Mouse (Mus musculus): Measurements from ENCODE around the gene Btbd11.

Btbd11 gene

GRCm38 (mm10) chr10:85482480-85482879 is 95.9 kb downstream of the Btbd11 start:
- no peak for DNase-seq

DNA sequence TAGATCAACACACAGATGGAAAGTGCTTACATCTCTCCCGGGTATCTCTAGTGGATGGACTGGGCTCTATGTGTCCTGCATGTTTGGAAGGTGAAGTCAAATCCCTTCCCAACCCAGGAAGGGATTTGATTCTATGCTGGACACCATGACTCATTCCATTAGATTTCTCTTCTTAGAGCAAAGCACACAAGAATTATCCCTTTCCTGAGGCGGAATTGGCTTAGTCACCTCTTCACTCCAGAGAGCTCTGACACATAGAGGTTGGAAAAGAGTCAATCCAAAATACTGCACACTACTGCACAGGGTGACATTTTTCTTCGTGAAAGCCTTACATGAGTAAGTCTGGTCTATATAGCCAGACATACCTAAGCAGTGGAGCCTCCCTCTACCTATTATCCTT is 99.8 kb downstream of the Btbd11 start:
- DNase-seq, result no peak

GRCm38 (mm10) chr10:85492583-85492982 is 106.0 kb downstream of the Btbd11 start:
- no peak for DNase-seq

DNA sequence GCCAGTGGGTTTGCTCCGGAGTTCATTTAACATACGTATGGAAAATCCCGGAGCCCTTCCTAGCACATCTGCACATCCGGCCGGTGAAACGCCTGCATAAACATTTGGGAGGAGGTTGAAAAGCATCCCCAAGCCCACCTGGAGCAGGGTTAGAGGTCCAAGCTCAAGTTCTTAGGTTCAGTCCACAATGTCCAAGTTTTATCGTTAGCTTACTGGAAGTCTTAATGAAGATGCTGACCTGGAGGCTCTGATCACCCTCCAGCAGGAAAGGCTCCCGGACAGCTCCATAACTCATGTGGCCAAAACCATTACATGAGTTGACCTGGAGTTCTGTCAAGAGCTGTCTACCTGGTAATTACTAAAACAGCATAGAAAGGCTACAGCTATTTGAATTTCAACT is 109.7 kb downstream of the Btbd11 start:
- DNase-seq, result no peak

GRCm38 (mm10) chr10:85496981-85497380 is 110.4 kb downstream of the Btbd11 start:
- DNase-seq, result no peak

DNA sequence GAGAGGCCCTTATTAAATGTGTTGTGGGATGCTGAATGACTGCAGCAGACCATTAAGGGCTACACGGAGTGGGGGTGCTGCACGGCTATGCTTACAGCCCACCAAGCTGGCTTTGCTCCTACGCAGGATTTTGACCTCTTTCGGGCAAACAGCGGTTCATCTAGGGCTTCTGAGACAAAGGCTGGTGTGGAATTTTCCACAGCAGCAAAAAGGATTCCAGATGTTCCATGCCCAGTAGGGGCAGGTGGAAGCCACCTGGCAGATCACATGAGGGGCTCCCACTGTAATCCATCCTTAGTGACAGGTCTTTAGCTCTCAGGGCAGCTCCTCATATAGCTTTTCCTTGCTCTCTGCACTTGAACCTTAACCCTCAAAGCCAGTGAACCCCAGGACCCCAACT is 111.3 kb downstream of the Btbd11 start:
- DNase-seq, result no peak

- DNase-seq, result no peak
These were observed 114.0 kb downstream of the Btbd11 start for GRCm38 (mm10) chr10:85500573-85501155.

DNA sequence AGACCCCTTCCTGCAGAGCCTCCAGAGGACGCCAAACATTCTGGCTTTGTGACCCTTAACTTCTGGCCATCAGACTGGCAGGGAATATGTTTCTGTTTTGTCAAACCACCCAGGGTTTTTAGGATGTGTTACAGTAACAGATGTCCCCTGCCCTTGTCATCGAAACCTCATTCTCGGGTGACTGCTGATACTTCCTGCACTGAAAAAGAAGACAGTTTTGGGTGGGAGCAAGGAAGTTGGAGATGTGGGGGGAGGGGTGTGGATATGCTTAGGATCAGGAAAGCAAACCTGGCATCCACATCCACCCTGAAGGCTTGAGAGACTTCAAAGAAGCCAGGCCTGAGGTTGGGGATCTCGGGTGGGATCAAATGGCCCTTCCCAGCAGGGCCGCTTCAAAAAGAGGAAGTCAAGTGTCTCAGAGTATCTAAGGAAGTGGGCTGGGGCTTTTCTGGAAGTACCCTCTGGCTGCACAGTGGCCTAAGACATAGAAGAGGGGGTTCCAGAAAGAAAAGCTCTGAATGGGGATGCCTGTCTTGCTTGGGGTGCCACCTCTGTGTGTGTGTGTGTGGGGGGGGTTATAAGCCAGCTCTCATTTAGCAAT is 115.5 kb downstream of the Btbd11 start:
- no peak for DNase-seq

- no peak for DNase-seq
These were observed 116.0 kb downstream of the Btbd11 start for GRCm38 (mm10) chr10:85502656-85503055.

- peak; percentile 43 to 83 for DNase-seq
These were observed 116.8 kb downstream of the Btbd11 start for GRCm38 (mm10) chr10:85503453-85503852.

DNA sequence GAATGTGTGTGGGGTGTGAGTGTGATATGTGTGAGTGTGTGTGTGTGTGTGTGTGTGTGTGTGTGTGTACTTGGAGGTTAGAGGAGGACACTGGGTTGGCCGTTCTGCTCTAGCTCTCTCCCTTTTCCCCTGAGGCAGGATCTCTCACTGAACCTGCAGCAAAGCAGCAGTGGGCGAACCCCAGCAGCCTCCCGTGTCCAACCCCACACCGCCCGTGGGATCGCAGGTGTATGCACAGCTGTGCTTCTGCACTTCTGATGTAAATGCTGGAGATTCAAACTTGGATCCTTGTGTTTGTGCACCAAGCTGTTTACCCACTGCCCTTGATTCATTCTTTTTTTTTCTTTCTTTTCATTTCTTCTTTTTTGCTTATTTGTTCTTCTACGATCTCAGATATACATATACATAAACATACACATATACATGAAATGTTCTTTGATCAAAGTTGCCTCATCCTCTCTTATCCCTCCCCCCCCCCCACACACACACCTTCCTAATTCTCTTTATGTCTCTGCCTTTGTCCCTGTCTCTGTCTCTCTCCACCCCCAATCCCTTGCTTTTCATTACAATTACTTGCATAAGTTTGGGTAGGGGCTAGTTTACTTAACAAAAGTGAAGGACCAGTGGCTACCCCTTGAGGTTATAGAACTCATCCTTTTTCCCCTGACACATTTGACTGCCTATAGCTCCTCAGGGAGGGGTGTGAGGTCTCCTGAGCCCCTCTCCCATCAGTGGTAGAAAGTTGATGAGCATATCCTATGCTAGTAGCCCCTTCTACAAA is 120.8 kb downstream of the Btbd11 start:
- DNase-seq, result no peak

DNA sequence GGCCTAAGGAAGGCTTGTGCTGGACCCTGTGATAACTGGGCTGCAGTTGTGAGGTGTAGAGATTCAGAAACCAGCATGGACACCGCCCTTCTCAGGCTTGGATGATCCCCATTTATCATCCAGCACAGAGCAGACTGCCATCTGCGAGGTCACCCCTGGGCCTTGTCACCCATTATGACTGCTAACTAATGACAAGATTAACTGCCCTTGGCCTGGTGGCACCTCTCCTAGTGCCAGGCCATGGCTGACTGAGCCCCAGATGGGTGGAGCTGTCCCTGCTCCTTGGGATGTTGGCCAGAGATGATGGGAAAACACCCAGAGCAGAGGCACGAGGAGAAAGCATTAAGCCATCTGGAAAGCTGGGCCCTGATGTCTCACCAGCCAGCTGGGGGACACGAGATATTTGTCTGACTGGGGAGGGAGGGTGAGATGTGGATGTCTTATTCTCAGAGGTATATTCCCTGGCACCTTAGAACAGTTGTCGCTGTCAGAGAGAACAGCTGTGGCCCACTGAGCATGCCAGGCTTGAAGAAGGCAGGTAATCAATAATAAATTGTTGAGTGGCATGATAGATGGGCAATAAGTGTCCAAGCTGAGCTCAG is 121.7 kb downstream of the Btbd11 start:
- no peak for DNase-seq

DNA sequence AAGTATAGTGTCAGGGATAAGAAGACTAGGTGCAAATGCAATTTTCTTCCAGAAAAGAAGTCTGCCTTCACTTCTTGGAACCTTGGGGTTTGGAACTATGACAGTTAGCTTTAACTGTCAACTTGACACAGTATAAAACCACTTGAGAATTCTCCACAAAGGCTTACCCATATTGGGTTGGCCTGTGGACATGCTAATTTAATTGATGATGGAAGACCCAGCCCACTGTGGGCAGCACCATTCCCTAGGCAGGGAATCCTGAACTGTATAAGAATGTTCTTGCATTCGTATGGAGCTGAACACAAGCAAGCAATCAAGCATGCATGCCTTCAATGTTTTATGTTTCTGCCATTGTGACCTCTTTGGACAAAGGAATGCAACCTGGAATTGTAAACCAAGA is 122.4 kb downstream of the Btbd11 start:
- DNase-seq, result no peak

DNA sequence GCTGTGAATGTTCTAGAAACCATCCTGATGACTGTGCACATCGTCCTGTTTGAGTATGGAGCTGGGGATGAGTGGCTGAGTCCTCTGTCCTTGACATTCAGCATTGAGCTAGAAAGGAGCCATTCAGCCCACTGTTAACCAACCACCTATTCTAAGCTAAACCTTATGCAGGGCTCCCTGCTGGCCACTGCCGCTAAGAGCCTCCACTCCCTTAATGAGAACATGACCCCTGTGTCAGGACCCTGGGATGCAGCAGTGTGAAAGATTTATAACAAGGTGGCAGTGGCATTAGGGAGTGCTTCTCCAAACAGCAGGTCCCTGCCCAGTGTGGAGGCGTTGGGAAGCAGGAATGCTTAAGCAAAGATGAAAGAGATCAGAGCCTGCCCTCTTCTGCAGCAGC is 123.7 kb downstream of the Btbd11 start:
- no peak for DNase-seq

GRCm38 (mm10) chr10:85512808-85513207 is 126.2 kb downstream of the Btbd11 start:
- DNase-seq, result no peak

GRCm38 (mm10) chr10:85517223-85518110 is 130.9 kb downstream of the Btbd11 start:
- no peak for DNase-seq

DNA sequence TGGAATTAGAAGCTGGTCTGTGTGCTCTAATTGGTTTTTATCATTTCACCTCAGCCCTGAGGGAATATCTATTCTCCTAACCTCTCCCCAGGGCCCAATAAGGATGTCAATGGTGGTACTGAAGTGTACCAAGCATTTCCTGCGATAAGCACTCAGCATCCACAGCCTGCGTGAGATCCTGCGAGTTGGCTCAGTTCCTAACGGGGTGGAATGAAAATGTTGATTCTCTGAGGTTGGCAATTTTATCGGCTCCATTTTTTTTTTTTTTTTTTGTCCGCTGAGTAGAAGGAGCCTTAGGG is 131.4 kb downstream of the Btbd11 start:
- no peak for DNase-seq

GRCm38 (mm10) chr10:85522220-85522760 is 135.7 kb downstream of the Btbd11 start:
- DNase-seq, result no peak

GRCm38 (mm10) chr10:85525267-85526015 is 138.8 kb downstream of the Btbd11 start:
- no peak for DNase-seq

GRCm38 (mm10) chr10:85526657-85527056 is 140.0 kb downstream of the Btbd11 start:
- no peak for DNase-seq

DNA sequence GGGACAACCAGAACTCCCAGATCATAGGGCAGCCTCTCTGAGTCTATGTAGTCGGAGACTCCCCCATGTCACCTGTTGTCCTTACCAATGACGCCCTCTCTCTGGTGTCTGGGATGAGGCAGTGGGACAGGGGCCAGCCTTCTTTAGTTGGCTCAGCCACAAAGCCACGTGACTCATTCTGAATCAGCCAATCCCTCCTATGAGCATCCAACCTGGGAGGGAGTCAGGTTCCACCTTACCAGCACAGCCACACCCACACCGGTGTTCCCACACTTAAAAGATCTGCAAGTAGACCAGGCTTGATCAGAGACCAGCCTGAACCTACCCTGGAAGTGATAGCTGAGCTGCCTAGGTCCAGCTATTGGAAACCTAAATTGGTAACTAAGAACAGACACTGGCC is 141.1 kb downstream of the Btbd11 start:
- DNase-seq, result no peak

GRCm38 (mm10) chr10:85533192-85533710 is 146.6 kb downstream of the Btbd11 start:
- no peak for DNase-seq
